Mouse (Mus musculus): ENCODE data around the gene Vmn1r165. TPM values are rescaled to one million over a fixed set of nuclear protein-coding genes. Genes with fewer than 3 reads are reported as not detected.
"Not testable (repeated sequence)": the region's sequence is repeated elsewhere in the genome, so short reads cannot be mapped to it uniquely, and the experiment has no call there.

The Vmn1r165 gene
- not detected in 2 replicates for polyA plus RNA-seq (2012; rRNA removed)

GRCm38 (mm10) chr7:23217032-23217431 lies at the start of gene Vmn1r165:
Vmn1r165 (plus strand) TSS chr7:23217332.
- H3K4me3 ChIP-seq (ENCODE audit: extremely low read depth, insufficient read depth, insufficient read length); H3K4me1 ChIP-seq (ENCODE audit: control insufficient read depth, insufficient read depth, insufficient read length); H3K27me3 ChIP-seq (ENCODE audit: control insufficient read depth, insufficient read depth, low read length); H3K36me3 ChIP-seq (ENCODE audit: control insufficient read depth, insufficient read depth, low read length); H3K27ac ChIP-seq (ENCODE audit: insufficient read depth, low read length); DNase-seq (ENCODE audit: low read depth in 1 of 2, low spot score in 2 of 2): not testable (repeated sequence)
- WGBS: no CpG with 5 or more reads among the region's 3 CpGs

DNA sequence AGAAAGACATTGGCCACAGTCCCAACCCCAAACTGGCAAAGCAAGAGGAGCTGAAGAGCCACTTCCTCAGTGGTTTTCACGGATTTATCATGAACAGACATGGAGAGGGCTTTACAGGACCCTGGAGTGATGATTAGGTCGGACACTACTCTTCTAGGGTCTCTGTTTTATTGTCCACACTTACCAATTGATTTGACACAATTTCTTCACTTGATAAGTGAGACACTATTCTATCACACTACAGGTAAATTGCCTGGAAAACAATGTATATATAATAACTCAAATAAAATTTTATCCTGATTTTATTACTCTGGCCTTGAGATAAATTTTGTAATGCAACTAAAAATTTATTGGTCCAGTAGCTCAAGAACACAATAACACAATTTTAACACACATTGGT lies 34.5 kb downstream of the Vmn1r165 start, which contains the start of gene Vmn1r166:
TSS of gene Vmn1r166 (minus strand) at position 101 of the 400 bp plus-strand sequence.
- H3K4me3 ChIP-seq (ENCODE audit: extremely low read depth, insufficient read depth, insufficient read length); H3K27ac ChIP-seq (ENCODE audit: insufficient read depth, low read length); H3K27me3 ChIP-seq (ENCODE audit: control insufficient read depth, insufficient read depth, low read length); H3K36me3 ChIP-seq (ENCODE audit: control insufficient read depth, insufficient read depth, low read length); DNase-seq (ENCODE audit: low read depth in 1 of 2, low spot score in 2 of 2); H3K4me1 ChIP-seq (ENCODE audit: control insufficient read depth, insufficient read depth, insufficient read length): not testable (repeated sequence)
- WGBS: no CpG with 5 or more reads among the region's 2 CpGs

Other genes with a start within 250 kb of the Vmn1r165 start
- not detected in 2 replicates for gene Gm4214, start 232.7 kb upstream of the Vmn1r165 start, polyA plus RNA-seq (2012; rRNA removed)
- gene Gm4216, start 197.4 kb upstream of the Vmn1r165 start, polyA plus RNA-seq (2012; rRNA removed): not detected in 2 replicates
- not detected in 2 replicates for gene Vmn1r163, start 161.8 kb upstream of the Vmn1r165 start, polyA plus RNA-seq (2012; rRNA removed)
- gene Gm8720, start 149.9 kb upstream of the Vmn1r165 start, polyA plus RNA-seq (2012; rRNA removed): not detected in 2 replicates
- gene Gm10662, start 72.9 kb upstream of the Vmn1r165 start, polyA plus RNA-seq (2012; rRNA removed): not detected in 2 replicates
- not detected in 2 replicates for gene Vmn1r166, start 34.4 kb downstream of the Vmn1r165 start, polyA plus RNA-seq (2012; rRNA removed)
- gene Gm6902, start 61.6 kb downstream of the Vmn1r165 start, polyA plus RNA-seq (2012; rRNA removed): not detected in 2 replicates
- not detected in 2 replicates for gene Nlrp4e, start 83.9 kb downstream of the Vmn1r165 start, polyA plus RNA-seq (2012; rRNA removed)
- gene Nlrp5, start 168.6 kb downstream of the Vmn1r165 start, polyA plus RNA-seq (2012; rRNA removed): not detected in 2 replicates